Mouse (Mus musculus) adrenal gland, postnatal 25 days (tissue): Measurements from ENCODE around the gene Hnrnpr. TPM values are rescaled to one million over a fixed set of nuclear protein-coding genes. Genes with fewer than 3 reads are reported as not detected.

Experiments used
- DNase-seq: peaks from one replicate; pipeline ENCODE4 v3.0.0; 2021; ENCODE audit warnings: mixed read lengths
- total RNA-seq: library from RNA; stranded (reverse); gene quantifications from 2 replicates; pipeline ENCODE4 v1.2.3, GENCODE M21; 2021

The Hnrnpr gene
- total RNA-seq, 1 experiment from 2014 or later, result 97.0 TPM

DNA sequence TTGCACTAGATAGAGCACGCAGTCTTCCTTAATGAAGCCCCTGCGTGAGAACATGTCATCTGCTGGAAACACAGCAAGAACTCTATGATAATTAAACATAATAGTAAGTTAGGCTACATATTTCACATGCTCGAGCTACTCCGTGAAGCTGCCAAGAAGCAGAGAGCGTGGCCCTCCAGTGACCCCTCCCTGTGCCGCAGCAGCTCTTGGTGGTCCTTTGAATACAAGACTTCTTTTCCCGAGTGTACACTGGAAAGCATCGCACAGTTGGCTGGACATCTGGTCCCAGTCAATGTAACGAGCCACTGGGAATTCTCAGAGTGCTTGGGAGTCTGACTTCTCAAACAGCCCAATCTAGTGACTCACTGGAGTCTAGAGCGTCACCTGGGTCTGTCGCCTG is 97.1 kb downstream of the Hnrnpr start:
- DNase-seq, result no peak

Other genes starting within 250 kb of the Hnrnpr start
- 59.6 and 78.0 TPM in 2 replicates for gene Id3, start 167.4 kb upstream of the Hnrnpr start, total RNA-seq
- gene E2f2, start 138.5 kb upstream of the Hnrnpr start, total RNA-seq, result 4.1 and 4.8 TPM in 2 replicates
- gene Asap3, start 104.6 kb upstream of the Hnrnpr start, total RNA-seq, result 1.8 and 2.8 TPM in 2 replicates
- gene Tcea3, start 63.2 kb upstream of the Hnrnpr start, total RNA-seq, result 2.3 TPM in 2 replicates
- 20.0 and 22.0 TPM in 2 replicates for gene Zfp46, start 26.3 kb upstream of the Hnrnpr start, total RNA-seq
- gene Htr1d, start 112.6 kb downstream of the Hnrnpr start, total RNA-seq, result not detected in 2 replicates
- gene 6030445D17Rik, start 151.3 kb downstream of the Hnrnpr start, total RNA-seq, result 0.30 and 0.71 TPM in 2 replicates
- gene Luzp1, start 158.8 kb downstream of the Hnrnpr start, total RNA-seq, result 30.6 and 37.2 TPM in 2 replicates